Mouse (Mus musculus) monocyte, adult 2 months (primary cell): ENCODE measurements at regions not wholly inside any gene's neighbourhood (a gene's known extent, or its start where the extent isn't known, plus 50 kb on each side); places are given as distances from the start of the nearest gene placed in this dataset.

ENCODE experiments used
- DNase-seq, 2 experiments: peaks; one replicate each; pipeline ENCODE4 v3.0.0; 2022; ENCODE audit warnings: low spot score in 2 of 2, low read depth in 1 of 2

DNA sequence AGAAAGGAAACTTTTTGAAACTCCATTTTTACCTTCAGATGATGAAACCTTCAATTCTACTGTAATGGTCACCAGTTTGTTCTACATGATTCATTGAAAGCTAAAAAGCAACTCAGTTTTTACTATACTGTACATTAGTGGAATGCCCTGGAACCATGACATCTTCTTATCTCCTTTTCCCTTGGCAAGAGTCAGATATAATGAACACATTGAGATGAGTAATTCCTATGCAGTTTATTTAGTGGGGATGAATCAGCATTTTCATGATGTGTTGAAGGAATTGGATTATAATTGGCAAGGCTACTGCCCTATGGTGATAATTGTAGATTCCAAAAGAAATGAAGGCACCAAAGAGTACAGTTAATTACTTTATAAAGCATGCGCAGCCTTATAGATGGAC lies 165.8 kb upstream of the Mmadhc start:
- DNase-seq: no peak

DNA sequence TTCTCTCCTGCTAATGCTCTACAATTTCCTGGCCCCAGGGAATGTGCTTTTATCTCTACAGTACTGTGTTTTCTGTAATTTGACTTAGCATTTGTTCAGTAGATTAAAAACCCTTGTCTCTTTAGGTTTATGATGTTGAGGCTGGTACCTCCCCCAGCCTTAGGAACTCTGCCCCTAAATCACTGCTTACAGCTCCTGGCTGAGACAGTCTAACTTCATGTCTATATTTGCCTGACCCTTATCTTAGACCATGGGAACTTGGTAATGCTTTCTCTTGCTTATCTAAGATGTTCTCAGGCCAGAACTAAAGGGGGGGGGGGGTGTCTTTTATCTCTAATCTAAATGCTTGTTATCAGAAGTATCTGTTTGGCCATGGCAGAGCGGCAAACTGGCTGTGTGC lies 160.1 kb upstream of the Mmadhc start:
- no peak for DNase-seq

DNA sequence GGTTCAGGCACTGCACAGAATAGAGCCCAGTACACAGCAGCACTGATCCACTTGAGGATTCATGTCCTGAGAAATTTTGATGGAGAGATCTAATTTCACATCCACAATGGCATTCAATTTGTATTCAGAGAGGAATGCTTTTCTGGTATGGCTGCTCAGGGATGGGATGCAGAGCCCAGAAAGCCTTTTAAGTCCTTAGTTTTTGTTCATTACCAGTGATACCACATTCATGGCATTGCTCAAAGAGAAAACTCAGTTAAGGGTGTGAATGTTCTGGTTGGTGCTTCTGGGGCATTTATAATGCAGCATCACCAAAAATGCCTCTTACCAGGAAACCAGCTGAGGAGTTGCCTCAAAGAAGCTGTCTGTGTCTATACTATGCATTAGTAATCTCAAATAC lies 151.5 kb upstream of the Mmadhc start:
- DNase-seq: no peak

DNA sequence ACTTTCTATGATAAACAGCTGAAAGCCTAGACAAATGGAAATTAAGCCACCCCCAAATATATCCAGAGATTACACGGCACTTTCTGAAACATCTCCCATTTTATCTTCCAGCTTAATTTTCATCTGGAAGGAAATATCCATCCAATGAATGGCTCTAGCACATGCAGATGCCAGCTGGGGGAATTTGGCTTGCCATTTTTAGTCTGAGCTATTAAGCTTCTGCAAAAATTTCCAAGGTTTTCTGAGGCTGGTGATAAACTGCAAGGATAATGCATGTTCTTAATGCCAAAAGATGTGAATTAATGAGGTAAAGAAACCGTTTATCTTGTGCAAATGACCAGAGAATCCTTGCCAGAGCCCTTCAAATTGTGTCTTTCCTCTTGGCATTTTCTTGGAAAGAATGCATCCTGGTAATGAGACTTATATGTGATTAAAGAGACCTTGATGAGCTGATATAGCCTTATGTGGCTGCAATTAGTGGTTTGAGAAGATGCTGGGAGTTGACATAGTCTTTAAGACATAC lies 149.4 kb upstream of the Mmadhc start:
- DNase-seq: no peak

DNA sequence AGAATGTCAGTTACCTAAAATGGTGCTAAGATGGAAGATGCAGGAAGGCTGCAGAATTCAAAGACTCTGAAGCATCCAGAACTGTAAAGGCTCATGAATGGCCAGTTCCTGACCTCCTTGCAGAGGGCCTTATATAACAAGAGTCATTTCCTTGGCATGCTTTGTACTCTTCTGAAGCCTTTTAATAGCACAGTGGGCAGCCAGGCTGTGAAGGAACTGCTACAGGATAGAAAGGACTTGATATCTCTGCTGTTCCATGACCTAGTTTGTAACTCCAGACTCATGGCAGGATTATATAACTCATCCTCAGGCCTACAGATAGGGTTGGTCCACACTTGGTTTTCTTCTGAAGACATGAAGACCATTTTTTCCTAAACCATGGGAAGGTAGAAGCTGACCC lies 143.7 kb upstream of the Mmadhc start:
- no peak for DNase-seq

DNA sequence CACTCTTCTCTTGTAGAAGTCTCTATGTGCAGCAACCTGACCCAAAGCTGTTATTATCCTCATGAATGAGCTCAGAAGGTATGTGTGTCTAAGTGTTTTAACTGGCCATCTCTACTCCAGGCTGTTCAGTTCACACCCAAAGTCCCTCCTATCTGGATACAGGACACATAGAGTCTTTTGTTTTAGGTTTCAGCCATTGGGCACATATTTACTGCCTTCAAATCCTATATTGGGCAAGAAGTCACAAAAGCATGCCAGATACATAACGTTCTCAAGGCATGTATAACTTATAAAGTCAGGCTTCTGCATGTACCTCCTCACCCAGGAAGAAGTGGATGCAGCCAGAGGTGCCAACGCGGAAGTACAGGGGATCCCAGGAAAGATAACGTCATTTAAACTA lies 136.6 kb upstream of the Mmadhc start:
- no peak for DNase-seq

DNA sequence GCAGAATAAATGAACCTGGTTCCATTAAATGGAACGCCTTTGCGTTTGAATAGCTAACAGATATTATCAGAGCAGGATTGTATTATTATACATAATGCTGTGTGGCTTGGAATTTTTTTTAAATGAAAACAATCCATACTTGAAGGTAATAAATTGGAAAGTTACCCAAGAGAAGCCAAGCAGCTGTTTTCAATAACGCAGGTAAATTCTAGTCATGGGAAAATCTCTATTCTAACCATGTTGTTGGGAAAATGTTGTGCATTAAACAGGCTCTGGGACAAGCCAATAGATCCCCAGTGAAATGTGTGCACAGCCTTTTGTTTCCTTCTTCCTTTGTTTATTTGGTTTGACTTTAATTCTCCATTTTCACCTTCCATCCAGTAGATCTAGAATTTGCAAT lies 128.6 kb upstream of the Mmadhc start:
- DNase-seq: no peak

DNA sequence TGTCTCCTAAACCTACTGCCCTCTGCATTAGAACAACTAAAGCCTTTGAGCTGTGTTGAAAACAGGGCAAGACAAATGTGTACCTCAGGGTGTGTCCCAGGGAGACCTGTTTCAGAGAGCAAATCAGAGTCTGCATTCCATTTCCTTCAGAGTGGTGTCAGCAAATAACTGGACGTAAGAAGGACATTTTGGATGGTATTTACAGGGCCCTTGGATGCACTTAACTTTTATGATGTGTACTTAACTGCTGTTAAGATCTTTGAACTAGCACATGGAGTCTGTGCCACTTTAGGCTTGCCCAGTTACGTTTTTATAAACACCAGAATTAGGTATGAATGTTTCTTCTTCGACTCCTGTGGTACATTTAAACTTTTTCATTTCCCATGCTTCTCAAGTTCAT lies 123.0 kb upstream of the Mmadhc start:
- no peak for DNase-seq

DNA sequence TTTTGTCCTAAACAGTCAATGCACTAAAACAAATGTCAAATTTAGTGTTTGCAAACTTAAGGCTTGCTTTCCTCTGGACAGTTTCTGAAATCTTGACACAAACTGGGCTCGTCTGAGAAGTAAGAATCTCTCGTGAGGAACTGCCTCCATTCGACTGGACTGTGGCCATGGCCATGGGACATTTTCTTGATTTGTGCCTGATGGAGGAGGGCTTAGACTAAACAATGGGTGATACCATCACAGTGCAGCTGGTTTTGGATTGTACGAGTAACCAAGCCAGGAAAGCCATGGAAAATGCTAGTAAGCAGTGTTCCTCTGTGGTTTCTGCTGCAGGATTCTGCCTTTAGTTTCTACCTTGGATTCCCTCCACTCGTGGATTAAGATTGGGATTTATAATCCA lies 121.0 kb upstream of the Mmadhc start:
- no peak for DNase-seq

DNA sequence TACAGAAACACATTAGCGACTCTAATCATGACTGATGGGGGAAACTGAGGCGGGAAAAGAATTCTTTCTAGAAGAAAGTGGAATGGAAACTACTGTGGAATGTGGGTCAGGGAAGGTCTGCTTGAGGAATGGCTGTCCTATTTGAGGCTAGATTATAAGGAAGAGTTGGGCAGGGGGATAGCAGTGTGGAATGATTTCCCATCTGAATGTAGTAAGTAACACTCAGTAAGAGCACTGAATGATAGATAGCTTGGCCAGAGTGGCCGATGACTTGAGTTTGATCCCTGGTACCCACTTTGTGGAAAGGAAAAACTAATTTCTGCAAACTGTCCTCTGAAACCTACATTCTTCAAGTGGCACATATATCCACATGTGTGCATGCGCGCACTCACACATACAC lies 120.5 kb upstream of the Mmadhc start:
- DNase-seq: no peak

DNA sequence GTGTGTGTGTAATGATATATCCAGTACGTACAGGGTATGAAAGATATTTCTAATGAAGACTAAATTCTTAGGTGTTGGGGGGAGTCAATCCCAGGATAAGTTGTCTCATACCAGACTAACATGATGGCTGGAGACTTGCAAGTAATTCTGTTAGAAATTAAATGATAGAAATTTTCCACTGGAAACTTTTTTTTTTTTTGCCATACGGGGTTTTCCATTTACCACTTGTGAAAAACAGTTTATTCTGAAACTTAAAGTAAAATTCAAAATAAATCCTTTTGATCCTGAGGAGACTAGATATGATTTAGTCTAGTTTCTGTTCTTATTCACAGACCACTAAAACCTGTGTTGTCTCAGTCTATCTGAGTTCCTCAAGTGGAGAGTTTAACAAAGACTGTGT lies 119.5 kb upstream of the Mmadhc start:
- DNase-seq: no peak

DNA sequence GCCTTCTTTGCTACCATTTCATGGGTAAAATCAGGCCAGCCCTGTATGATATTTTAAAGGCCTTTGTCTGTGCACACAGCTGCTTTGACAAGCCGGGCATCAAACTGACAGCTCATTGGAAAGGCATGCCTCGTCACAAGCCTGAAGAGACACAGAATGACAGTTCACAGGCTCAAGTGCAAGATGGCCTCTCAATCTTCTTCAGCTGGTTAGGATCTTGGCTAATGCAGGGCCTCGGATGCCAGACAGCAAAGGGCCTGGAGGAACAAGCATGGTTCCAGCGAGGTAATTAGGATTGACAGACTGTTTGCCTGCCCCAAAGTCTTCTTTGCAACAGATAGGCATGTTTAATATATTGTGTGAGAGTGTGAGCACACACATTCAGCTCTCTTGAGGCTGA lies 109.3 kb upstream of the Mmadhc start:
- DNase-seq: no peak

DNA sequence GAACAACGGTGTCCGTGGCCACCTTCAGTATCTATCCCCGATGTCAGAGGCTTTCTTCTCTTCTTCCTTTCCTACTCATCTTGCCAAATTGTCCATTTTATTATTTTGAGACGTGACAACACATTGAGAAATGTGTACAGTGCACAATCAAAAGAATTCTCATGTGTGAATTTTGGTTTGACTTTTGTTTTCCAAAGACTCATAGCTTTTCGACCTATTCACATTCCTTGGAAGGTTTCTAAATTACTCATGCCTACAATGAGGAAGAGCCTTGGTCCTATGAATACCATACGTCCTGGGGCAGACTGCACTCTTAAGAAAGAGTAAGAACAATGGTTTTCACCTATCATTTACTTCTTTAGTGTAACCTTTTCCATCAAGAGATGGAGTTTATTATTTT lies 106.5 kb upstream of the Mmadhc start:
- no peak for DNase-seq

DNA sequence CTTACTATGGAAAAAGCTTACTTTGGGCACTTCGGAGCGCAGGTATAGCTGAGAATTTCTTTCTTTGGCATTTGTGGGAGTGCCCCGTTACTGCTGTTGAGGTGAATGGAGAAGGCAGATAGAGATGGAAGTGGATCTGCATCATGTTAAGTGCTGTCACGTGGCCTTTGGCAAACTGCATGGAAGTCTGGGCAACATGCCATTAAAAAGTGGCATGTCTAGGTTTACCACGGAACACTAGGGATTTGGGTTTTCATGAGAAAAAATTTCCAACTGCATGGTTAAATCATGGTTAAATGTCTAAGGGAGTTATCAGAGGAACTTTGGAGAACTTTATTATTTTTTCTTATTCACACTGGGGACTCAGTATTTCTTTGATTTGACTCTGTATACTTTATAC lies 102.0 kb upstream of the Mmadhc start:
- DNase-seq: no peak

DNA sequence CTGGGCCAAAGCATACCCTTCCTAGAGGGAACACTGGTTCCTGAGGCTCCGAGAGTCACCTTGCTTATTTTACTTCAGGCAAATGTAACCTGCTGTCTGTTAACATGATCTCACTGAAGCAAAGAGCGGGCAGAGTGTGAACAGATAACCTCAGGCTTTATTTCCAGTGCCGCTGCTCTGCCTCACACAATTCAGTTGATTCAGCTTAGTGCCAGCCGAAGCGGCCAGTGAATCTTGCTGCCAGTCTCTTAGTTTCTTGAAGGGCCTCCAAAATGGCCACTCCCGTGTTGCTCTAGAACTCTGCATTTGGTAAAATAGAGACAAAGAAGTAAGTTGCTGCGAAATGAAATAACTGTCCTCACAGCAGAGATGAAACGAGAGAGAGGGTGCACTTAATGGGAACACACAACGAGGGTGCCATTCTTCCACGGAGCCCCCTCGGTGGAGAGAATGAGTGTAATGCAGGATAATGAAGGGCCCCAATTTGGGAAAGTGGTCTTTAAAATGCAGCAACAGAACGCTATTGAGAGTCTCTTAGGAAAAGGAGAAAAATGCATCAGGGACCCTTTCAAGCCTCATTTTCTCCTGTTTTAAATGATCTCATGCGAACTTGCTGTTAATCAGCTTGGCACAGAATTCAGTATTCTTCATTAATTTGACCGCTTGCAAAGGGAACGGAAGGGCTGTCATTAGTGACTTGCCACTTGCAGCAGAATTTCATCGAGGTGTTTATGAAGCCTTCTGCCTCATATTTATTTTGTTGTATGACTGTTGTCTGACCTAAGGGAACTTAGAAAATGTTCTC lies 81.2 kb upstream of the Mmadhc start:
- no peak for DNase-seq

DNA sequence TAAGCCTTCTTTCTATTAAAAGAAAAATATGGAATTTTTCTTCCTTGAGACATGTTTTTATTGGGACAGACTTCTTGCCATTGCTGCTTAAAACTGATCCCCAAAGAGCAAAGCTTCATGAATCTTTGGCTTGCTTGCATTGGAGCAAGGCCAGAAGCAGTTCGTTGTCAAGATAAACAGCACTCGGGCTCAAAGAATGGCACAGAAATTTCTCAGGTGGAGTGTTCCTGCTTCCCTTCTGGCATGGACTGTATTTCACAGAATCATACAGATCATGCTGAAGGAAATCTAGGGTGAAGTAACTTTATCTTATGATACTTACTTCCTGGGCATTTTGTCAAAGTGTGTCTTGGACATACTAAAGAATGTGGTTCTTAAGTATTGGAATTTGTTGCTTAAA lies 77.0 kb upstream of the Mmadhc start:
- DNase-seq: no peak

DNA sequence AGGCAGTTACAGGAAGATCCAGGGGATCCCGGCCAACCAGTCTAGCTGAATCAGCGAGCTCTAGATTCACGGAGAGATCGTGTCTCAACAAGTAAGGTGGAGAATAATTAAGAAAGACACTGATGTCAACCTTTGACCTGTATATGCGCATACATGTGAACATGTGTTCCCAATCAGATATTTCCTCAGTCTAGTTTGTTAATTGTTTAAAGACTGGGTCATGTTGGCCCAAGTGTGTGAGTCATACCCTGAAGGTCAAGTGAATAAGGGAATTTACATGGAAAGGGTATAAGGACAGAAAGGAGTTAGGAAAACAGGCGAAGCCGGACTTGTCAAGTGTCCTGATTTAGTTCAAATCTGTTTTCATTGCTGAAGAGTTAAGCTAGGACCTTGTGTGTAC lies 76.4 kb upstream of the Mmadhc start:
- no peak for DNase-seq

DNA sequence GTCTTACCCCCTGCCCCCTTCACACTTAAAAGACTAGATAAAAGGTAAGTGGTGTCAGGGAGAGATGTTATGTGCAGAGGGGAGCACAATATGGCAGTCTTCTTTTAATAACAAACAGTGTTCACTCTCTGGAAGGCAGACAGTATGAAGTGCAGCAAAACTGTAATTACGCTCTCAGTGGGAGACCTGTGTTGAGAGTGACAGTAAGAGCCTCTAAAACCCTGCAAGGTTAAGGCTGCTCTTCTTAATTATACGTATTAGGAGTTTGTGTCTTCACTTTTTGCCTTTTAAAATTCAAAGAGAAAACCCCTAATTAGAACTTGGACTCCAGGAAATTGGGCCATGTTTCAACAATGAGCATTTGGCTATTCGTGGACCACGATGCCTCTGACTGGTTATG lies 72.2 kb upstream of the Mmadhc start:
- no peak for DNase-seq

DNA sequence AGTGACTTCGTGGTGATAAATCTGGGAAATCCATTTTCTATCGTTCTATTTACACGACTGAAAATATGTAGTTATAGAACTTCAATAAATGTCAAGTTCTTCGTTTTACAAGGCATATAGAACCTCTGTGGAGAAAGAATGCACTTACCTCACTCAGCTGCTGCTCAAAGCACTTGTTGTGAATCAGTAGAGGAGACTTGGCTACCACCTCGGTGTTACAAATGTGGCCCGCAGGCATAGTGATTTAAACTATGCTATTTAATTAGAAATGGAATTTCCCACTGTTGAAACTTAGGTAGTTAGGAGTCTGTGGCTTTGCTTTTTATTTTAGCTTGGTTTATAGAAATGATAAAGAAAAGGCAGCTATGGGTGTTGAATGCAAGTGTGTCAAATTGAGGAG lies 71.8 kb upstream of the Mmadhc start:
- DNase-seq: no peak

DNA sequence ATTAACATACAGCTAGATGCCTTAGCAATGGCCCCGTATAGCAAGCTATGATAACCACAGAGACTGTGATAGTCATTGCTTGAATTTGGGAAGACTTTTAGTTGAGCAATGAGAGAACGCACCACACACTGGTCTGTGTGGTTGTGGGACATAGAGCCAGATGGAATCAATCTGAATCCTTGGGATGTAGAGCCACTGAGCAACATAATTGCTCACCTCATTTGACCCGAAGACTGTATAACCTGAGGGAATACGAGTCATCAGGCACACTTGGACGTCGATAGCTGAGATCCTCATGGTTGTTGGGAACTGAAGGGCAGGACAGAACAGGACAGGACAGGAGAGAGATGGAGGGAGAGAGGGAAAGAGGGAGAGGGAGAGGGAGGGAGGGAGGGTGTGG lies 68.6 kb upstream of the Mmadhc start:
- no peak for DNase-seq

DNA sequence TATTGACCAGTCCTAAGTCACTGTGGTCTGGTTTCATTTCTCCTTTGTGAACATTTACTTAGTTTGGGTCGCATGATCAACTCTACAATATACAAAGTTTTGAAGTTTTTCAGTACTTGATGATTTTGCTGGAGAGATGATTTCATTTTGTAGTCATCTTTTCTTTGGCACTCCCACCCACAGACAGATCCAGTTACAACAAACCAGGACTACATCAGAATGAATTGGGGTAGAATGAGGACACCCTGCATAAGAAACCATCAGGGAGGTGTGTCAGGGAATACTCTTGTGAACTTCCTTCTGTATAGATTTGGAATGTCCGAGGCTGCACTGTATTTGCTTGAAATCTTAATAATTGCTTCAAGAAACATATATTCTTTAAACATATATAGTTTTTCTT lies 59.5 kb upstream of the Mmadhc start:
- no peak for DNase-seq

DNA sequence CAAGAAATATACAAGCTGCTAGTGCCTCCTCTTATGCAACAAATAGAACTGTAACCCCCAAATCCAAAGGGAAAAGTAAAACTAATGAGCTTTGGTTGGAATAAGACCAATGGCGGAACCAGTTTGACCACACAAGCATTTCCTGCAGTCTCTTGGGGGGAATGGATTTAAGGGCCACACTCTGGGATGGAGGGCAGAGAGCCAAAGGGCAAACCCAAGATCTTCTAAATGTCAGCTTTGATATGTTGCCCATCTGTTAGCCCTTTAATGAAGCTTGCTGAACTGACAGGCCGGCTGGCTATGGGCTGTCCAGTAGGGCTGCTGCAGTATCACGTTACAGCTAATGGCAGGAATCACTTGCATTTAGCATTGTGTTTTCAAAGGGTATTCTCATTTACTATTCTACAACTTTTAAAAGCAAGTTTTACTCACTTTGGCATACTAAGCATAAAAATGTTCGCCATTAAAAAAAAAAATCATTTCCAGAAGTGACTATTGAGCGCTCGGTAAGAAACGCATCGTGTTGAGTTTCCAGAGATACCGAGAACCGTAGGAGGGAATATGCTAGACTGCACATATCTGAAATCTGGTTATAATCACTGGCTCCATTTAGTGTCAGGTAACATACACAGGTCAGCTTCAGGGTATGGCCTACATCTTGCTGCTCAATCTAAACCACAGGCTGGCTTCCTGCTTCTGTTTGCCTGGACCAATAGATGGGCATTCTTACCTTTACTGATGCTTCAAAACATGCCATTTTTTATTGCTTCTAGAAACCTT lies 51.1 kb upstream of the Mmadhc start:
- DNase-seq: no peak
